Mouse (Mus musculus): ENCODE data around the gene Btaf1.

The Btaf1 gene

GRCm38 (mm10) chr19:36925671-36926552, at the start of gene Btaf1:
Gene Btaf1, plus strand, starts transcription at chr19:36926079.
- DNase-seq (ENCODE audit: low read depth, low spot score), result peak; percentile 98

GRCm38 (mm10) chr19:36877329-36877728, 48.5 kb upstream of the Btaf1 start:
- no peak for DNase-seq (ENCODE audit: low read depth, low spot score)

- DNase-seq (ENCODE audit: low read depth, low spot score), result peak; percentile 40
Measured at GRCm38 (mm10) chr19:36878743-36879495, 47.0 kb upstream of the Btaf1 start.

- DNase-seq (ENCODE audit: low read depth, low spot score), result peak; percentile 49
Measured at GRCm38 (mm10) chr19:36883119-36883518, 42.8 kb upstream of the Btaf1 start.

GRCm38 (mm10) chr19:36886316-36886715, 39.6 kb upstream of the Btaf1 start:
- DNase-seq (ENCODE audit: low read depth, low spot score), result no peak

- DNase-seq (ENCODE audit: low read depth, low spot score), result no peak
Measured at GRCm38 (mm10) chr19:36887706-36888105, 38.2 kb upstream of the Btaf1 start.

- peak; percentile 39 for DNase-seq (ENCODE audit: low read depth, low spot score)
Measured at GRCm38 (mm10) chr19:36891746-36892145, 34.1 kb upstream of the Btaf1 start.

- DNase-seq (ENCODE audit: low read depth, low spot score), result no peak
Measured at GRCm38 (mm10) chr19:36896791-36897569, 28.9 kb upstream of the Btaf1 start.

- DNase-seq (ENCODE audit: low read depth, low spot score), result peak; percentile 64
Measured at GRCm38 (mm10) chr19:36897778-36898177, 28.1 kb upstream of the Btaf1 start.

GRCm38 (mm10) chr19:36903377-36903776, 22.5 kb upstream of the Btaf1 start:
- DNase-seq (ENCODE audit: low read depth, low spot score), result no peak

GRCm38 (mm10) chr19:36904211-36905007, 21.5 kb upstream of the Btaf1 start:
- DNase-seq (ENCODE audit: low read depth, low spot score), result peak; percentile 62

GRCm38 (mm10) chr19:36909150-36909549, 16.7 kb upstream of the Btaf1 start:
- no peak for DNase-seq (ENCODE audit: low read depth, low spot score)

GRCm38 (mm10) chr19:36909676-36910292, 16.1 kb upstream of the Btaf1 start:
- DNase-seq (ENCODE audit: low read depth, low spot score), result peak; percentile 83

- peak; percentile 83 for DNase-seq (ENCODE audit: low read depth, low spot score)
Measured at GRCm38 (mm10) chr19:36910424-36911045, 15.3 kb upstream of the Btaf1 start.

GRCm38 (mm10) chr19:36913064-36913463, 12.8 kb upstream of the Btaf1 start:
- no peak for DNase-seq (ENCODE audit: low read depth, low spot score)

GRCm38 (mm10) chr19:36916206-36916605, 9.7 kb upstream of the Btaf1 start:
- no peak for DNase-seq (ENCODE audit: low read depth, low spot score)

GRCm38 (mm10) chr19:36916876-36917389, 8.9 kb upstream of the Btaf1 start:
- no peak for DNase-seq (ENCODE audit: low read depth, low spot score)

- DNase-seq (ENCODE audit: low read depth, low spot score), result peak; percentile 97
Measured at GRCm38 (mm10) chr19:36918441-36919301, 7.2 kb upstream of the Btaf1 start.

- DNase-seq (ENCODE audit: low read depth, low spot score), result peak; percentile 29
Measured at GRCm38 (mm10) chr19:36919466-36919865, 6.4 kb upstream of the Btaf1 start, which contains the start of gene Fgfbp3. Gene Fgfbp3, minus strand, starts transcription at chr19:36919615.
